Mouse (Mus musculus) midbrain, embryonic 13.5 days (tissue): Measurements from ENCODE around the gene Pdpk1. TPM values are rescaled to one million over a fixed set of nuclear protein-coding genes. Genes with fewer than 3 reads are reported as not detected.
"Not testable (repeated sequence)": the region's sequence is repeated elsewhere in the genome, so short reads cannot be mapped to it uniquely, and the experiment has no call there.

Experiments used
- ATAC-seq: fragments of 200-750 bp; cut with Nextera tagmentation; 2 replicates; pipeline ENCODE4 v1.8.0; 2017; ENCODE audit warnings: mild to moderate bottlenecking, moderate TSS enrichment, moderate library complexity
- H3K27ac ChIP-seq: fragments of 300-500 bp; sonication (generic); 2 replicates; pipeline ENCODE4 v1.5.1; 2015; ENCODE audit warnings: inconsistent platforms, mild to moderate bottlenecking, moderate library complexity
- H3K27me3 ChIP-seq: fragments of 300-500 bp; sonication (generic); 2 replicates; pipeline ENCODE4 v1.6.1; 2015; ENCODE audit warnings: mild to moderate bottlenecking, inconsistent platforms
- H3K36me3 ChIP-seq: fragments of 300-500 bp; sonication (generic); 2 replicates; pipeline ENCODE4 v1.6.1; 2015; ENCODE audit warnings: mild to moderate bottlenecking, inconsistent platforms
- H3K4me1 ChIP-seq: fragments of 300-500 bp; sonication (generic); replicated peaks from 2 replicates; pipeline ENCODE4 v1.6.1; 2015; ENCODE audit warnings: inconsistent platforms
- H3K4me2 ChIP-seq: fragments of 300-500 bp; sonication (generic); replicated peaks from 2 replicates; pipeline ENCODE4 v1.6.1; 2015; ENCODE audit warnings: moderate library complexity, mild to moderate bottlenecking, inconsistent platforms
- H3K4me3 ChIP-seq: fragments of 300-500 bp; sonication (generic); replicated peaks from 2 replicates; pipeline ENCODE4 v1.5.1; 2015; ENCODE audit warnings: mild to moderate bottlenecking, inconsistent platforms
- H3K9ac ChIP-seq: fragments of 300-500 bp; sonication (generic); replicated peaks from 2 replicates; pipeline ENCODE4 v1.6.1; 2015; ENCODE audit warnings: mild to moderate bottlenecking, inconsistent platforms
- H3K9me3 ChIP-seq: fragments of 300-500 bp; sonication (generic); 2 replicates; pipeline ENCODE4 v1.6.1; 2016; ENCODE audit warnings: mild to moderate bottlenecking, inconsistent platforms
- WGBS: fragments of 180-500 bp; shearing (Covaris S2); methylation state at CpG from one replicate; pipeline ENCODE4 v1.1.7; 2015; 5-methylcytosine and 5-hydroxymethylcytosine counted together
- polyA plus RNA-seq: library from polyadenylated mRNA; unstranded; fragments of >200 nt; fragmentation: Nextera tagmentation; extraction: Ambion mirVana; gene quantifications from 2 replicates; pipeline ENCODE4 v1.2.1, GENCODE M21; 2015

The Pdpk1 gene
- polyA plus RNA-seq, 1 experiment from 2014 or later, result 63.1 TPM

DNA sequence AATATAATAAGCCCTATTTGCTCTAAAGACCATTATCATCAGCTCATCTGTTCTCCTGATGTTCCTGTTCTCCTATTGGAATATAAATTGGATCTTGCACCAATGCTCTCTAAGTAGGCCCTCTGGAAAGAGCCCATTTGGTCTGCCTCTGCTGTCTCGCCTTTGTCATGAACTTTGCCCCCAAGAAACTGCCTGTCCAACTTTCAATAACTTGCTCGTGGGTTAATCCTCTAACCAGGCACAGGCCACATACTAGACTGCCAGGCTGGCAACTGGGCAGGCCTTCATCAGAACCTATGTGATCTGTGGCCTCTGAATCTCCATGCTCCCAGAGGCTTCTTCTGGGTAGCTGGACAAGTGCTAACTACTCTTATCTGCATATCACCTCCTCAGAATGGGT lies 45.6 kb downstream of the Pdpk1 start:
- H3K9ac ChIP-seq, result no peak overlapping the region
- no peaks in the 10 kb centered on the region for H3K9me3 ChIP-seq
- no peaks in the 10 kb centered on the region for H3K27me3 ChIP-seq
- H3K27ac ChIP-seq, result no peak overlapping the region
- H3K4me2 ChIP-seq, result no peak overlapping the region
- H3K4me3 ChIP-seq, result no peak overlapping the region
- 93% methylated on average over 2 of the region's 2 CpGs for WGBS
- no peak for ATAC-seq
- no peaks in the 10 kb centered on the region for H3K4me1 ChIP-seq
- H3K36me3 ChIP-seq, result peaks cover 67% of the 10 kb centered on the region

DNA sequence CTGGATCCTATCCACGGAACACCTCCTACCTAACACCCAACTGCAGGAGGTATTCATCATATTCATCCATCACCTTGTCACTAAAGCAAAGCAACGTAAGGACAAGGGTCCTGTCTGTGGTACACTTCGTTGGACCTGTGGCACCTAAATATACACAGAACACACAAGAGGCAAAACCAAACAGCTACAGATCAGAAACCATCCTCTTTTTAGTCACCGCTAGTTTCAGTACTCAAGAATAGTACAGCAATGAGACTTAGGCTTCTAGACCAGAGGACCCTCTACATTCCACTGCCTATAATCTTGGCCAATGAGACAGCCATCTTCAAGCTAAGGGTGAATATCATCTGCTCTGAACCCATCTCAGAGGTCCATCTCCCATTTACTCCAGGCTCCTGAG lies 52.4 kb downstream of the Pdpk1 start:
- no peaks in the 10 kb centered on the region for H3K4me1 ChIP-seq
- no peak overlapping the region for H3K9ac ChIP-seq
- no peaks in the 10 kb centered on the region for H3K9me3 ChIP-seq
- H3K4me3 ChIP-seq, result no peak overlapping the region
- 96% methylated on average over 4 of the region's 4 CpGs for WGBS
- no peaks in the 10 kb centered on the region for H3K27me3 ChIP-seq
- no peak overlapping the region for H3K27ac ChIP-seq
- no peak for ATAC-seq
- H3K36me3 ChIP-seq, result peaks cover 65% of the 10 kb centered on the region
- H3K4me2 ChIP-seq, result no peak overlapping the region

DNA sequence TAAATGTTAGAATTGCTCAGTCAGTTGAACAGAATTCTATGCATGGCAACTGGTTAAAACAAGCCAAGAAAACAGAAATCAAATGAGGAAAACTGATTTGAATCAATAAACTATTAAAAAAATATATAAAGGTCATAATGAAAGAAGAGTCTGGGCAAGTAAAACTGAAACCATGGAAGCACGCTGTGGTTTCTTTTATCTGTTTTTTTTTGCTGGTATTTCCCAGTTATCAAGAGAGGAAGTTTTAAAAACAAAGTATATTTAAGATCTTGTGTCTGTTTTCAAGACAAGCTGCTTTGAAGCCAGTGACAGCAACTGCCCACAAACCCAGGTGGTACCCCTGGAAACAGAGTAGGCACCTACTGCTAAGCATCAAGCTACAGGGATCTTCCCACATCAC lies 60.1 kb downstream of the Pdpk1 start:
- ATAC-seq, result no peak
- H3K4me2 ChIP-seq, result no peak overlapping the region
- no peaks in the 10 kb centered on the region for H3K9me3 ChIP-seq
- peaks cover 74% of the 10 kb centered on the region for H3K36me3 ChIP-seq
- no peak overlapping the region for H3K27ac ChIP-seq
- no peak overlapping the region for H3K4me3 ChIP-seq
- no peaks in the 10 kb centered on the region for H3K4me1 ChIP-seq
- 100% methylated on average over 1 of the region's 1 CpGs for WGBS
- H3K9ac ChIP-seq, result no peak overlapping the region
- H3K27me3 ChIP-seq, result no peaks in the 10 kb centered on the region

DNA sequence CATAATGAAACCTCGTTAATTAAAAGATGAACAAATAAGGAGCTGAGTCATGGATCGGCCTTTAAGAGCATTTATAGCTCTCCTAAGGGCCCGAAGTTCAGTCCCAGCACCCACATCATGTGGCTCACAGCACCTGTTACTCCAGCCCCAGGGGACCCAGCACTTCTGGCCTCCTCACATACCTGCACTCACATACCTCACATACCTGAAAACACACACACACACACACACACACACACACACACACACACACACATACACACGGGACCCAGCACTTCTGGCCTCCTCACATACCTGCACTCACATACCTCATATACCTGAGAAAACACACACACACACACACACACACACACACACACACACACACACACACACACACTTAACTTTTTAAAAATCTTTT lies 64.3 kb downstream of the Pdpk1 start:
- not testable (repeated sequence) for H3K9ac ChIP-seq, H3K27me3 ChIP-seq, H3K4me3 ChIP-seq, ATAC-seq, H3K27ac ChIP-seq, H3K4me2 ChIP-seq, H3K4me1 ChIP-seq, H3K9me3 ChIP-seq
- WGBS, result 91% methylated on average over 4 of the region's 4 CpGs
- peaks cover 64% of the 10 kb centered on the region for H3K36me3 ChIP-seq

DNA sequence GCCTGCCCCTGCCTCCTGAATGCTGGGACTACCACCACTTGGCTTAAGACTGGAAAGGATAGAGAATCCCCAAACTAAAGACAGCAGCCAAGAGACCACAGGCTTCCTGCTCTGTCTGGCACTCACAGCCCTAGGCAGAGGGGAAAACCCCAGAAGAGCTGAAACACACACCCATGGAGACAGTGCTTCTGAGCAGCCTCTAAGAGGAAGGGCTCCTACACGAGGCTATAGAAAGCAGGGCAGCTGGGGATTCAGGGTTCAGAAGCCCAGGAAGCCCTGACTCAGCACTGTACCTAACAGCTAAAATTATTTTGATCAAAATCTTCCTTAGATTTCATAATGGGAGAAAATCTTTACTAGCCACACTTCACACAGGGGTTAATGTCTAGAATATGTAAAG lies 66.1 kb downstream of the Pdpk1 start:
- Histone ChIP-seq H3K4me2 (no peak overlapping the region), H3K9me3 (no peaks in the 10 kb centered on the region), H3K27ac (no peak overlapping the region), H3K9ac (no peak overlapping the region), H3K36me3 (peaks cover 58% of the 10 kb centered on the region), H3K27me3 (no peaks in the 10 kb centered on the region), H3K4me3 (no peak overlapping the region), H3K4me1 (no peaks in the 10 kb centered on the region)
- no peak for ATAC-seq
- 66% methylated on average over 1 of the region's 1 CpGs for WGBS

DNA sequence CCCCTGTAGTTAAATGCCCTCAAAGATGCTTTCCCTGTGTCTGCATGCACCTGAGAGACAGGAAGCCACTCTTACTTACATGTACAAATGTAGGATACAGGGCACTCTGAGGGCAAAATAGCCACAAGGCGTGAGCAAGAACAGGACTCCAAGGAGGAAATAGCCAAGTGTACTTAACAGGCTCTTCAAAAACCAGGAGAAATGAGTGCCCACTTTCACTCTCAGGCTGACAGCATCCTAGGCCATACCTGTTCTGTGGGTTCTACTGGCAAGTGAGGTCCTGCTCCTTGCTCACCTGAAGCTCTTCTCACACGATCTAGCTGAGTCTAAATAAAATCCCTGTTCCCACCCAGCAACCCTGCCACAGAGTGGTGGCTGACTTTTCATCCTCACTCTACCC lies 73.6 kb downstream of the Pdpk1 start:
- no peaks in the 10 kb centered on the region for H3K9me3 ChIP-seq
- H3K27ac ChIP-seq, result no peak overlapping the region
- H3K4me3 ChIP-seq, result no peak overlapping the region
- H3K4me1 ChIP-seq, result peaks cover 5% of the 10 kb centered on the region
- no peaks in the 10 kb centered on the region for H3K27me3 ChIP-seq
- no peak overlapping the region for H3K9ac ChIP-seq
- H3K36me3 ChIP-seq, result peaks cover 43% of the 10 kb centered on the region
- ATAC-seq, result no peak
- H3K4me2 ChIP-seq, result no peak overlapping the region
- WGBS, result 92% methylated on average over 2 of the region's 2 CpGs

- WGBS, result under 1% methylated on average over 59 of the region's 62 CpGs
Measured at GRCm38 (mm10) chr17:24072919-24073696, 77.6 kb downstream of the Pdpk1 start, which contains the start of gene Kctd5. Kctd5 (minus strand) TSS chr17:24073485.

DNA sequence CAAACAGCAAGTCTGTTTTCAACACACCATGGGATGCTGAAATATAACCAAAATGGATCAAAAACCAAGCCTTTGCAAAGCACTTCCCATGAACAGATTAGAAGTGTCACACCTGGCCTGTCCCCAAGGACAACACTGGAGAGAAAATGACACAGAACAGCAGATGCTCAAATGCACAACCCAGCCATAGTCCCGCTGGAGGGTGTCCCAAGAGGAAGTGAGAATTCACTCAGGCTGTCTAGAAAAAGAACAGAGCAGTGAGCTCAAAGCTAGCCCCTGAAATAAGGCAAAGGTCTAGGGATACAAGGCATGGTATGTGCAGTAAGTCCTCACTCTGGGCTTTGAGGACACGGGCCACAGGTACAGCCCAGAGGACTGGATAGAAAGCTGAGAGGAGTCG lies 81.2 kb downstream of the Pdpk1 start:
- no peak for ATAC-seq
- no peak overlapping the region for H3K4me3 ChIP-seq
- WGBS, result 93% methylated on average over 3 of the region's 3 CpGs
- no peaks in the 10 kb centered on the region for H3K9me3 ChIP-seq
- H3K27me3 ChIP-seq, result no peaks in the 10 kb centered on the region
- H3K9ac ChIP-seq, result no peak overlapping the region
- peaks cover 6% of the 10 kb centered on the region; the same call in 1 of the 2 replicates for H3K36me3 ChIP-seq
- no peak overlapping the region for H3K27ac ChIP-seq
- H3K4me2 ChIP-seq, result no peak overlapping the region
- H3K4me1 ChIP-seq, result peaks cover 22% of the 10 kb centered on the region

More at GRCm38 (mm10) chr17:24072919-24073696, 77.6 kb downstream of the Pdpk1 start, which contains the start of gene Kctd5:
- Histone ChIP-seq H3K4me3 (peak within 1 kb of the TSS; percentile 96), H3K36me3 (peaks cover 22% of the 10 kb centered on the region), H3K27ac (peak within 1 kb of the TSS; percentile 83), H3K9me3 (no peaks in the 10 kb centered on the region), H3K9ac (peak within 1 kb of the TSS; percentile 97), H3K4me2 (peak within 1 kb of the TSS; percentile 92), H3K4me1 (peaks cover 22% of the 10 kb centered on the region), H3K27me3 (no peaks in the 10 kb centered on the region)
- peak; percentile 99 for ATAC-seq

GRCm38 (mm10) chr17:24068271-24068670 lies 82.5 kb downstream of the Pdpk1 start:
- H3K4me3 ChIP-seq, result no peak overlapping the region
- H3K4me2 ChIP-seq, result no peak overlapping the region
- no peak overlapping the region for H3K27ac ChIP-seq
- no peaks in the 10 kb centered on the region for H3K27me3 ChIP-seq
- peaks cover 22% of the 10 kb centered on the region for H3K4me1 ChIP-seq
- H3K36me3 ChIP-seq, result peaks cover 9% of the 10 kb centered on the region; the same call in 1 of the 2 replicates
- 84% methylated on average over 5 of the region's 5 CpGs for WGBS
- no peak overlapping the region for H3K9ac ChIP-seq
- H3K9me3 ChIP-seq, result no peaks in the 10 kb centered on the region
- ATAC-seq, result no peak

GRCm38 (mm10) chr17:24062459-24063155 lies 88.1 kb downstream of the Pdpk1 start:
- Histone ChIP-seq H3K9me3 (no peaks in the 10 kb centered on the region), H3K27ac (no peak overlapping the region), H3K36me3 (peaks cover 38% of the 10 kb centered on the region), H3K4me1 (no peaks in the 10 kb centered on the region), H3K4me3 (no peak overlapping the region), H3K4me2 (no peak overlapping the region), H3K27me3 (no peaks in the 10 kb centered on the region), H3K9ac (no peak overlapping the region)
- ATAC-seq, result no peak
- 75% methylated on average over 4 of the region's 4 CpGs for WGBS

GRCm38 (mm10) chr17:24057730-24058245 lies 92.9 kb downstream of the Pdpk1 start:
- H3K27ac ChIP-seq, result no peak overlapping the region
- no peak overlapping the region for H3K4me3 ChIP-seq
- WGBS, result 94% methylated on average over 5 of the region's 5 CpGs
- H3K9me3 ChIP-seq, result no peaks in the 10 kb centered on the region
- no peak for ATAC-seq
- H3K36me3 ChIP-seq, result peaks cover 80% of the 10 kb centered on the region
- H3K27me3 ChIP-seq, result no peaks in the 10 kb centered on the region
- no peak overlapping the region for H3K9ac ChIP-seq
- no peak overlapping the region for H3K4me2 ChIP-seq
- no peaks in the 10 kb centered on the region for H3K4me1 ChIP-seq
